Mouse (Mus musculus) granulocyte monocyte progenitor cell, adult 5-6 weeks (primary cell): ENCODE results near the gene Ablim1. TPM values are rescaled to one million over a fixed set of nuclear protein-coding genes. Genes with fewer than 3 reads are reported as not detected.
A peak's percentile ranks its signal among the peaks of the same experiment; 100 is the strongest.
"Not testable (repeated sequence)": the region's sequence is repeated elsewhere in the genome, so short reads cannot be mapped to it uniquely, and the experiment has no call there.

Experiments used
- ATAC-seq: replicated peaks from 2 replicates; pipeline ENCODE4 v1.8.0; 2016; ENCODE audit warnings: mild to moderate bottlenecking, moderate TSS enrichment, inconsistent platforms; ENCODE audit not compliant: poor library complexity, severe bottlenecking
- total RNA-seq, 2 experiments: library from RNA; stranded (forward) in 1 of 2; stranded (reverse) in 1 of 2; fragments of 200-712, 200-1000 nt in 1 of 2; fragments of >200 nt in 1 of 2; fragmentation: Nextera tagmentation in 1 of 2; gene quantifications; 2 replicates each; pipeline ENCODE4 v1.2.3; 2014 to 2017

Gene Ablim1
- total RNA-seq, 2 experiments from 2014 or later, result 8.0 to 9.4 TPM

DNA sequence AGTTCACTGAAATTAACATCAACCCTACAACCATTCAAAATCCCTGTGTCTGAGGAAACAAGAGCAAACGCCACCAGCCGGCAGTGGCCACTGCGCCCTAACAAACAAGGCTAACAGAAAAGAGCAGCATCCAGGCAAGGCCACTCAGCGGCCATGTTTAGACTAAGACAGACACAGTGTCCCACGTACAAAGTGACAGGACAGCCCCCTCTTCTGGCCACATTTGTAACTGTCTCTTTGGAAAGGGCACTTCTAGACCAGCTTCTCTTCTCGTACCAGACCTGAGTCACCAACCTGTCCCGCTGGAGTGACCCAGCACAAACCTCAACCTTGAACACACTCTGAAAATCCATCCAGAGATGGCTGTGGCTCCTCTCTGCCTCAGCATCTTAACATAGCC, 178.5 kb downstream of the Ablim1 start:
- peak; percentile 74 for ATAC-seq

DNA sequence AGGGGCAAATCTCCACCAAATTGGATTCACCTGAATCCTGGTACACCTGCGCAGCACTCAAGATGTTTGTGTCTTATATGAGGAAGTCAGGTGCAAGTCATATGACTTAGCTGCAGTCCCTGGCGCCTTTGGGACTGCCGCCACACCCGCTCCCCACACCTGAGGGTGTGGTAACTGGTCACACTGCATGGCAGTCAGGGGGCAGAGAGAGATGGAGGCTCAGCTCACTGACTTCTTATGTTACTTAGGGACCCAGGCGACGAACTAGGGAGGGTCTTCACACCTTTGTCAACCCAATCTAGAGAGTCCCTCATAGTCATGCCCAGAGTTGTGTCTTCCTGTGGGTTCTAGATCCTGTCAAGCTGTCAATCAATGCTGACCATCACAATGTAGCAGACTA, 179.1 kb downstream of the Ablim1 start:
- ATAC-seq, result not testable (repeated sequence)

DNA sequence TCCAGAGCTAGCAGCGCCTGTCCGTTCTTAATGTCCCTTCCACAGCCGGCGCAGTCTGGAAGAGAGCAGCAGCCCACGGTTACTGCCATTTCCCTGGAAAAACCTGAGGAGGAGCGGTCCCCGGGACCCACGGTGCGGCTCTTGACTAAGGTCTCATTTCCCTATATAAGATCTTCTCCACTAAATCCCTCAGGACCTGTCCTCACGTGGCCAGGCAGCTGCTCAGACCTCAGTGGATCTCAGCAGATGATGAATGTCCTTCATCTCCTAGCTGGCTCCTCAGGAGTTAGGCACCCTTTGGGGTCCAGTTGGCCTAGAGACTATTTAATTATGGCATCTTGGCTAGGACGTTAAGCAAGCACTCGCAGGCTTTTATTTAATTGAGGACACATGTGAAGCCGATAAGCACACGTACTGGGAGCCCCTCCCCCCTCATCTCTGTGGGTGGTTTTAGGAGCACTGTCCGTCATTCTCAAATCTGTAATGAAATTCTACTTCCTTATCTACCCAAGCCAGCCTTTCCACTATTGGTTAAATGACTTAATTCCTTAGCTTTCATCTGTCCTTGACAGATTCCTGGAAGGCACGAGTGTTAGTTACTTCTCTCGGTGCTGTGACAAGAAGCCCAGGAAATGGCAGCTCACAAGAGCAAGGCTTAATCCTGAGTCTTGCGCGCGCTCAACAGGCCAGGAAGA, 179.9 kb downstream of the Ablim1 start:
- ATAC-seq, result no peak

DNA sequence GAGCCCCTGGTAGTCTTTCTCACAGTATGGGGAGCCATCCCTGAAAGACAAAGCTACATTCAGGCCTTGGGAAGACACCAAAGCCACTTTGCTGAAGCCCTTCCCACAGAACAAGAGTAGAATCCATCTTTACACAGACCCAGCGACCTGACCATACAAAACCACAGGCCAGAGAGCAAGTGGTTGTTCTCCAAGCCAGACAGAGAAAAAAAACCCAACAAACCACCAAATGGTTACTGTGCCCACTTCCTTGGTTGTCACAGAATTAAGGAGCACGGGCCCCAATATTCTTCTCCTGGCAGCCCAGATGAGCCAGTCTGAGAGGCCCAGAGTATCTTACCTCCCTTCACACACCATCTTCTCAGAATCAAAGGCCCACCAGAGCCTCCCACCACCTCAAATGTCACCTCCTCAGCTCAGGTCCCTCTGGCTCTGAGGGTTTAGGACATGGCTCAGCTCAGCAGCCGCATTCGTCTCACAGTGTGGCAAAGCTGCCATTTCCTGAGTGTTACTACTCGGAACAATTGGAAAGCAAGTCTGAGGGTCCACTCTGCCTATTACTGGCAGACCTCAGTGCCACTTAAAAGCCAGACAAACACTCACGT, 181.7 kb downstream of the Ablim1 start:
- ATAC-seq, result no peak

DNA sequence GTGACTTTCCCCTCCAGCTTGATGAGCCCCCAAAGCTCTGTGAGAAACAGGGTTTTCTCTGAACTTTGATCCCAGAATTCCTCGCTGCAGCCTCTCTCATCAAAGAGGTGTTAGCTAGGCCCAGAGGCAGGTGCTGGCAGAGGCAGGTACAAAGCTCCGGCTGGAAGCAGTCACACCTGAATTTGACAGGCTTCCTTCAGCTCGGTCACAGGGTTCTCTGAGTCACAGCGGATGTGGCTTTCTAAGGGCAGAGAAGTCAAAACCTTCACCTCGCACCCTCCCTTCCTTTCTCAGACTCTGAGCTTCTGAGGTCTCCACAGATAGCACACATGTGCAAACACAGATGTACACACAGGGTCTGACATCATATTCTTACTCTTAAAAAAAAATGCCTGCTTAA, 182.4 kb downstream of the Ablim1 start:
- peak; percentile 42 for ATAC-seq

DNA sequence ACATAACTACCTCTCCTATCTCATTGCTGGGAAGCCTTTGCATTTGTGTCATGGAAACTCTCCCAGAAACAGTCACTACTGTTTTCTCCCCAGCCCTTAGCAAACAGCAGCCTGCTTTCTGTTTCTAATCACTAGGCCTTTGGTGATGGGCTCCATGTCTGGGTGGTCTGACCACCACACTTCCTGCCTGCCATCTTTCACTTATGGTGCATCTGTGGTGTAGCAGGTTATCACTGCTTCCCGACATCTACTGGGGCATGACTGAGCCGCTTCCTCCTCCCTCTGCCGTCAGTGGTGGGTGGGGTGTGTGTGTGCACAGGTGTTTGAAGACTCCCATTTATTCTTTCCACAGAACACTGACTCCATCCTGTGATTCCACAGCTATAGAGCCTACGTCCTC, 183.4 kb downstream of the Ablim1 start:
- peak; percentile 29; the same call in 1 of the 2 replicates for ATAC-seq

DNA sequence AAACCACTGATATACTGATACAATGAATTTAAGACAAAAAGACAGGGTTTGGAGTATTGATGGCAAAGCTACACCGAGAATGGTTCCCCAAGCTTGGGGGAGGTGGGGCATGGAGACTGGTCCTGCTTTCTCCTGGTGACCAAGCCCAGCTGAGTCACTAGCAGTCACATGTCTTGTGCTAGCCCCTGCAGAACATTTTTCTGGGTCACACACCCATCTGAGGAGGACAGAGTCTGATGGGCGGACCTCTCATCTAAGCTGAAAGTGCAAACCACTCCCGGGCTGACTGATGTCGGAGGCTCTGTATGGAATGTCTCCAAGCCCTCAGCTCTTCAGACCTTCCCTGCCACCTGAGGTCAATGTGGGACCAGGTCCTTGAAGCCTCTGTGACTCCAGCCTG, 184.1 kb downstream of the Ablim1 start:
- ATAC-seq, result no peak

DNA sequence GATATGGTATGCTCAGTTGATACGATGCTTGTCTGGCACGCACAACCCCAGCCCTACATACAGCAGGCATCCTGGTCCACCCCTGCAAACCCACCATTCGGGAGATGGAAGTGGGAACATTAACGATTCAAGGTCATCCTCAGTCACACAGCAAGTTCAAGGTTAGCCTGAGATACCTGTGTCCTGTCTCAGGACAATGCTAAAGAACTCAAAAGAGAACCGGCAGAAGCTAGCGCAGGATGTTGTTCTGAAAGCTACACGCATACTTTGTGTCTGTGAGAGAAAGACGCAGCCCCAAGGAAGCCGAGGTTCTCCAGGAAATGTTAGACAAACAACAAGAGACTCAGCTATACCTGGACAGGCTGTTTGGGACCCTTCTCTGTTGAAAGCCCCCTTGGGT, 185.0 kb downstream of the Ablim1 start:
- ATAC-seq, result no peak

DNA sequence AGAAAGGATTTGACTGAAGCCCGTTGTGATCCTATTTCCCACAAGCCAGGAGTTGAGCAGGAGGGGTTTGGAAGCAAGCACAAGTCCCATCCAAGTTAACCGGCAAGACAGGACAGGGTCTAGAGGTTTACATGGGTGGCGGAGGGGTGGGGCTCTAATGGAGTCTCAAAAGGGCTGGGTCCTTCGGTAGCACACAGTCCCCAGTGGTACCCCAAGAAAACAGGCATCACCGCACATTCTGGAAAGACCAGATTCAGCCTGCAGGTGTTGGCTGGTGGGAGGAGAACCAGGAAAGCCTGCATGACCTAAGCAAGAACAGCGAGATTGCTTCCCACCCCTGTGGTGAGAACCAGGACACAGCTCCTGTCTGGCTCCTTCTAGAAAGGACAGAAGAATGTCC, 186.7 kb downstream of the Ablim1 start:
- no peak for ATAC-seq

DNA sequence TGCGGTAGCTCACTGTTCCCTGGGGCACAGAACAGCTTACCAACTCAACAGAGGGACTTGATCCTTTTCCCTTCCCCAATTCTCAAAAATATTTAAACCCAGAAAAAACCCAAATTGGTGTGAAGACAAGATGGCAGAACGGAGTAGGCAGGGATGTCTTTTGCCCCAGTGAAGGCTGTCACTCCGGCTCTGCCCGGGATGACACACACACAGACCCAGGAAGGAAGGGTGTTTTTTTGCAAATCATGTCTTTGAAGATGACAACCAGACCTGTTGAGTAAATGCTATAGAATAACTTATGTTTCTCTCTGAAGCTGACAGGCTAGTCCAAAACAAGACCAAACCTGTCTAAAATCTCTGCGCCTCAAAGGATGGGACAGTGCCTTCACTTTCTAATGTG, 187.2 kb downstream of the Ablim1 start:
- ATAC-seq, result no peak

DNA sequence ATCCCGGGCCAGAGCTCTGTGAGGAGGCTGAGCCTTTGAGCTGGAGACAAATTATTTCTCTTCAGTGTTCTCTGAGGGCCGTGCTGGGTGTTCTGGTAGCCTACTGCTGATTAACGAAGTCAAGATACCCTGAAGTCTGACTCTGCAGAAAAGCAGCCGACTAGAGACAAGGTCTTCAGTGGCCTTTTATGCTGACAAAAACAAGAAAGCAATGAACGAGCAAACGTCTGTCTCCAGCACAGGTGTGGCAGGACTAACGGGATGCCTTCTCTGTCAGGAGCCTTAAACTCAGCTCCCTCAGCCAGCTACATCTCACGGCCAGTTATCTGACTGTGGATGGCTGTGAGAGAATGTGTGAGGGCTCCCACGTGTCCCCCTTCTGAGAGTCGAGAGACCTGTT, 187.8 kb downstream of the Ablim1 start:
- ATAC-seq, result no peak

DNA sequence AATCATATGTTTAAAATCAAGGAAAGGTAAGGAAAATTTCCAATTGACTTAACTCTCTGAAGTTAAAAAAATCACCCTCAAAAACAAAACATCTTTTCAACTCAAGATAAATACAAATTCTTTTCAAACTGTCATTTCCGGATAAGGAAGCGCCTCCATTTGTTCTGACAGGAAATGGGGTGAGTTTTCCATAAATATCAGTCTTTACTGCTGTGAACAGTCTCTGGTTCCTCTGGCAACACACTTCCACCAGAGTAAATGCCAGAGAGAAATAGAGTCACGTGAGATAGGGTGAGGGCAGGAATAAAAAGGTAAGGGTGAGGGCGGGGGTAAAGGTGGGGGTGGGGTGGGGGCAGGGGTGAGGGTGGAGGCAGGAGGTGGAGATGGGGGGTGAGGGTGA, 189.8 kb downstream of the Ablim1 start:
- ATAC-seq, result no peak

DNA sequence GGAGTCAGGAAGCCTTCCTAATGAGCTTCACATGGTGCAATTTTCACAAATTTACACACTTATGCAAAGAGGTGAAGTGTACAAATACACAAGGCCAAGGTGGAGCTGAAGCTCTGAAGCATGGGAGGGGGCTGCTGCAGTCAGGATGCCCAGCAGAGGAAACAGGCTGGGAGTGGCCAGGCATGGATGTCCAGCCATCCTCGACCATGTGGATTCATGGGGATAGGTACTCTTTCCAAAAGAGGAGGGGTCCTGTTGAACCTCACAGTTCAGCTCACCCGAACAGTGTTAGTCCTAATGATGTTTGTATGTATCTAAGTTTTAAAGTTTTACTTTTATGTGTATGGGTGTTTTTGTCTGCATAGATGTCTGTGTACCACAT, 190.6 kb downstream of the Ablim1 start:
- no peak for ATAC-seq

DNA sequence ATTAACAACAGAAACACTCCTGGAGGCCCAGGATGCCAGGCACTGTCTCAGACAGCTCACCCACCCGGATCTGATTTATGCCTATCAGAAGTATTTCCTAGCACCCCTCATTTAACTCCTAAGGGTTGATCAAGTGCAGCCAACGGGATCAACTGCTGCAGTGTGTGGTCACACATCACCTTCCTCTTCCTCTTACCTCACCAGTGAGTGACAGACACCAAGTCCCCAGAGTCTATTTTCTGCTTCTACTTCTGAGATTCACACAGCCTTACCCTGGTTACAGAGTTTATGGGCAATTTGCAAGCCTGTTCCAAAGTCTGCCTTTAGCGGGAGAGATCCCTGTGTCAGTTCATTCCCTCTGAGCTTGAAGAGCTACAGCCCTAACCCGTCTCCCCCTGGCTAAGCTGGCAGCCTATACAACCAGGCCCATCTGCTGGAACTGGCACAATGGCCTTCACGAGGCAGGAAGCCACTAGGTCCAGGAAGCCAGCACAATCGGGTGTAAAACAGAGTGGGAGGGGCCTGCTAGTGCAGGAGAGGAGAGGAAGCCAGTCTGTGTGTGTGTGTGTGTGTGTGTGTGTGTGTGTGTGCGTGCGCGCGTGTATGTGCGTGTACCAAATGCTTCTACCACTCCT, 191.1 kb downstream of the Ablim1 start:
- peak; percentile 66 for ATAC-seq

DNA sequence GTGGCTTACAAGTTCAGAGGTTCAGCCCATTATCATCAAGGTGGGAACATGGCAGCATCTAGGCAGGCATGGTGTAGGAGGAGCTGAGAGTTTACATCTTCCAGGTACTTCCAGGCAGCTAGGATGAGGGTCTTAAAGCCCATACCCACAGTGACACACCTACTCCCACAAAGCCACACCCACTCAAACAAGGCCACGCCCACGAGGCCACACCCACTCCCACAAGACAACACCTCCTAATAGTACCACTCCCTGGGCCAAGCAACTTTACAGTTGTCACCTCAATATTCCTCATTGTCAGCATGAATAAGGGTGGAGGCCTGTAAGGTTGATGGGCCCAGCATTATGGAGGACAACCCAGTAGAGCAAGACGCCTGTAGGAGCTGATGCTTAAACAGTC, 192.5 kb downstream of the Ablim1 start:
- ATAC-seq, result no peak

DNA sequence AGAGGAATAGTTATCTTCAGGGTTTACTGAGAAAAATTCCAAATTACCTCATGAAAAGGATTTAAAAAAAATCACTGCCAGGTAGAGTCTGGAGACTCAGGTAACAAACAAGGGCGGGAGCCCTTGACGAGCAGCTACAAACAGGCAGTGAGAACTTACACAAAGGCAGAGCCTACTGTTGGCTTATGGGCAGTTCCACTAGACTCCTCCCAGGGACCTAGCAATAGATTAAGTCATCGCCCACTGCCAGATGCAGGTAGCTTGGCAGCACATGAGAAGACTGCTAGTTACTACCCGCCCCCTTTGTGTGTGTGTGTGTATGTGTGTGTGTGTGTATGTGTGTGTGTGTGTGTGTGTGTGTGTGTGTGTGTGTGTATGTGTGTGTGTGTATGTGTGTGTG, 193.7 kb downstream of the Ablim1 start:
- no peak for ATAC-seq

DNA sequence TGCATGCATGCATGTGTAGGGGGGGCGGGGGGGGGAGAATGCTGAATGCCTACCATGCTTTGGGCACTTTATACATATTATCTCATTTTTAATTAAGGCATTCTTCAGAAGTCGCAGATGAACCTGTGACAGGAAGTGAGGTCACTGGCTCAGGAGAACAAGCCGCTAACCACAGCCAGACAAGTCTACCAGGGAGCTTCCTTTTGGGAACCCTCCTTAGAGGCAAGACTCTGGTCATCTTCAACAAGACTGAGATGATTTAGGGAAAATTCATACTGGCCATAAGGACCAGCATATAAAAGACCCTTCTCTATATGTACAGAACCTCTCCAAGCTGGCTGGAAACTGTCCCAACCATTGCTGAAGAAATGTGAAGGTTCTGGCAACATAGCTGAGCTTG, 195.1 kb downstream of the Ablim1 start:
- peak; percentile 24; the same call in 1 of the 2 replicates for ATAC-seq

DNA sequence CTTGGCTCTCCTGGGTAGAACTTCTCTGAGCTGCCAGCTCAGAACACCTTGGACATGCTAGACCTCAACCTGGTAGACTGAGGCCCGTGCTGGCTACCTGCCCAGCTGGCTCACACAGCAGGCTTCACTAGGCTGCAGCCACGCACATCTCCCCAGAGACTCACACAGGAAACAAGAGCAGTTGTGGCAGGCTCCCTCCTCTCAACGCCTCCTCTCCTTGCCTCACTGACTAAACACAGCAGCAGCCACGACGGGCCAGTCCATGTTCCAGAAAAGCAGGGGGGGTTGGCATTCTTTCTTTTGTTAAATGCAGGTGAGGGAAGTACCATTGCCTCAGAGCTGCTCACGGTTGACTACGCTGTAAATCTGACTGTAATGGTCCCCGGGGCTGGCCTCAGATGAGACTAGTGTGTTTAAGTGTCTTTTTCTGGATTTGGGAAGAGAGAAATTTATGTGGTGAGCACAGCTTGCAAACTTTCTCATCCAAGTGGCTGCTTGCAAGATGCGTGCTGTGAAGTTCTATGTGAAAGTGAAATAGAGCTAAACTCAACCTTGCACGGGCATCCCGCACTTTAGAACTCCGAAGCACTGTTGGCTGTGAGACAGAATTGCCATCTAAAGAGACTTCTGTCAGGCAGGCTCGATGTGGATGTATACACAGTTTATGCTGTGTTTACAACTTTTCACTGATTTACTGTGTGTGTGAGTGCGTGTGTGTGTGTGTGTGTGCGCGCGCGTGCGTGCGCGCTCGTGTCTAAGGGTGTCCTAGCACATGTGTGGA, 195.7 kb downstream of the Ablim1 start:
- ATAC-seq, result peak; percentile 31

DNA sequence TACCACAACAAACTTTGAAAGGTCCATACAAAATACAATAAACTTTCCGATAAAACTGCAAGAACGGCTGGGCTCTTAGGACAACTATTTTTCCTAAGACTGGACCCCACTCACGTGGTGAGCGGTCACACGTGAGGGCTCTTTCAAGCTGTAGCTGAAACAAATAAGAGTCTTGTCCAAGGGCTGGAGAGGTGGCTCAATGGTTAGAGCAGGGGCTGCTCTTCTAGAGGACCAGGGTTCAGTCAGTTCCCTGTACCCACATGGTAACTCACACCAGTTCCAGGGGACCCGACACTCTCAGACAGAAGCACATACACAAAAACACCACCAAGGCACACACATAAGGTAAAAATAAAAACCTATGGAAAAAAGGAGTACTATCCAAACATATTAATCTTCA, 197.0 kb downstream of the Ablim1 start:
- ATAC-seq, result no peak

DNA sequence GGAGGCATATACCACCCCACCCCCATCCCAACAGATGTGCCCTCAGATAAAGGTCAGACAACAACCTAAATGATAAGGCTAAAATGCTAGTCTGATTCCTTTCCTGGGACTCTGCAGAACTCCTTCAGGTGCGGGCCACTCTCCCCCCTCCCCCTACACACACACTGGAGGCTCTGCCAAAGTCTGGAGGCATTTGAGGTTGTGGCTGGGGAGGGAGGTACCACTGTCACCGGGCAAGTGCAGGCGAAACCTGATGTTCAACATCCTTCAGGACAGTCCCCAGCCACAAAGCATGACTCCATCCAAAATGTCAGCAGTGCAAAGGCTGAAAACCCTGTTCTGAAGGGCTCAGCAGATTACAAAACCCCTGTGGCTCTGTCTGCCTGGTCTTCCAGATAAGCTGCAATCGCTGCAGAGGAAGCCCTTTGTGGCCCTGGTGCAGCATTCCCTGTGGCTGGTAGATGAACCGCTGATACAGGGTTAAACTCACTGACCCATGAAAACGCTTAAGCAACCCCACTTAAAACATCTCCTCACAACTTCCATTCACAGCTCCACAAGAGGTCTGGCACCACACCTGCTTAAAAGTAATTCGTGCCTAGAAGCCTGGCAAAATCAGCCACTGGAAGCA, 197.7 kb downstream of the Ablim1 start:
- ATAC-seq, result peak; percentile 65

DNA sequence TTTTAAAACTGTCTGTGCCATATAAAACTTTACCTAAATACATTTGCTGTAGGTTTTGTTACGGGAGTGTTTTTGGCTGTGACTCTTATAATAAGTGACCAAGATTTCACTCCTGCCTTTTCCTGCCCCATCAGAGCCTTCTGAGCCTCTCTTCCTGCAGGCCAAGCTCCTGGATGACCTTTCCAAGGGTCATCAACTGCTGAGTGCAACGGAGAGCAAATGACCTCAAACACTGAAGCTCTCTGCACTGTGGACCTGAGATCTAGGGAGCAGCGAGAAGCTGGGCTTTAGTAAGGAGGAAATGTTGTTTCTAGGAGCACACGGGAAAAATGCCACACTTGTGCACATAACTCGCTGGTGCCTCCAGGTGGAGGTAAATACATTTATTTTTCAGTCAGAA, 199.0 kb downstream of the Ablim1 start:
- ATAC-seq, result no peak
